16 mouse cellular contexts compared by ENCODE assay signal in the genomic region with DNA sequence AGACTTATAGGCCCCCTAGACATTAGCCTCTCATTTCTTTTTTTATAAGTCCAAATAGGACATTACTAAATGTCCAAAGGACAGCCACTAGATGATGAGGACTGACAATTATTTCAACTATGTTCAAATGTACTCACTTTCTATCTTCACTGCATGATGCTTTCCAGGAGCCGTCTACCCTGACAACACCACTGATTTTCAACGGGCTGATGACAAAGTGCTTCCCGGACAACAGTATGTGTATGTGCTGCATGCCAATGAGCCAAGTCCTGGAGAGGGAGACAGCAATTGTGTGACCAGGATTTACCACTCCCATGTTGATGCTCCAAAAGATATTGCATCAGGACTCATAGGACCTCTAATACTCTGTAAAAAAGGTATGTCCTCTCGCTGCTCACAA.
"Had no signal": no experiment of that assay in that cellular context is flagged by ENCODE, and none has a peak within 500 bp of the region (broad histone marks: within the 10 kb centered on the region; RNA-seq: fewer than 3 reads in every experiment).

No protein-coding gene starts in this region.

- H3K36me3 ChIP-seq: neural tube, embryonic 13.5 days; neural tube, embryonic 15.5 days; stomach, embryonic 15.5 days had no signal

- H3K27ac ChIP-seq: neural tube, embryonic 13.5 days; neural tube, embryonic 15.5 days; stomach, embryonic 15.5 days; stomach, postnatal 0 days had no signal

- H3K4me2 ChIP-seq: neural tube, embryonic 13.5 days; neural tube, embryonic 15.5 days; stomach, embryonic 15.5 days had no signal

- H3K9me3 ChIP-seq: neural tube, embryonic 13.5 days; neural tube, embryonic 15.5 days; stomach, embryonic 15.5 days had no signal

- H3K9ac ChIP-seq: neural tube, embryonic 13.5 days; neural tube, embryonic 15.5 days; stomach, embryonic 15.5 days had no signal

- H3K4me3 ChIP-seq: neural tube, embryonic 13.5 days; neural tube, embryonic 15.5 days; stomach, embryonic 15.5 days had no signal

- H3K27me3 ChIP-seq: neural tube, embryonic 13.5 days; neural tube, embryonic 15.5 days; stomach, embryonic 15.5 days had no signal

- DNase-seq: retina, postnatal 1 day; right cerebral cortex, adult 18-20 months; right cerebral cortex, postnatal 14 days; right cerebral cortex, postnatal 25 days; right cerebral cortex, postnatal 4 days; spleen, adult 18-20 months; thymus, adult 18-20 months; thymus, adult 2 months; thymus, postnatal 14 days; thymus, postnatal 25 days; thymus, postnatal 36 days; thymus, postnatal 4 days had no signal

- H3K4me1 ChIP-seq: neural tube, embryonic 13.5 days; neural tube, embryonic 15.5 days; stomach, embryonic 15.5 days had no signal
